Mouse (Mus musculus) testis, postnatal 14 days (tissue): ENCODE results near the gene Zfp488.

Source experiments
- DNase-seq: peaks from one replicate; pipeline ENCODE4 v3.0.0; 2021; ENCODE audit warnings: low spot score

The Zfp488 gene

GRCm38 (mm10) chr14:33978604-33979059 lies at the start of gene Zfp488:
Gene Zfp488, minus strand, starts transcription at chr14:33978764.
- DNase-seq = peak; percentile 36

DNA sequence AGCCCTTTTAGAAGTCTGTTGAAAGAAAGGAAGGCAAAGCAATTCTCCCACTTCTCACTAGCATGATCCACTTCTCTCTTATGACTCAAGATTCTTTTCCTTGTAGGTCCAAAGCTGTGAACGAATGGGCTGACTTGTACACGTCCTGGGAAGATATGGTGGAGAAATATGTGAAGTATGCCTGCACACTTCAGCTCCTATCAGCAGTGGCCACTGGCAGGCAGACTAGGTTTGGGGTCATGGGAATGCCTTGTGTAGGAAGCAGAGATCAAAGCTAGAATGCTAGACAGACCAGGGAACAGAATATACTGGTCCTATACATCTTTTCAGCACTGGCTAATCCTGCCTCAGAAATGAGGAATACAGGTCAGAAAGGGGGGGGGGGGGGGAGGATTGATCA lies 48.1 kb upstream of the Zfp488 start:
- no peak for DNase-seq

DNA sequence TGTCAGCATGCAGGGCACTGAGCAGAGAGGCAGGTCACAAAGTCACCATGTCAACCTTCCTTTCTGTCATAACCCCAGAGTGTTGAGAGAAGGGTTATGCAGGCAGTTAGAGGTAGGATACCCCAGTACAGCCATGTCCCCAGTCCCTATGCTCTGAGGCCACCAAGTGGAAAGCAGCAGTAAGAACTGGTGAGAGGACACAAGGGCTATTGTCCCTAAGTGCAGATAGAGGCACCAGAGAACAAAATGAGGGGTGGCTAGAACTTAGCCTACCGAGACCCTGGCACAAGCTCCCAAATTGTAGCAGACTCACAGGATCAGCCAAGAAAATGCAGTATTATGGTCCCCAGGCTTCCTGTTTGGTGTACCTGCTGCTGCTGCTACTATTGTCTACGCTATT lies 38.4 kb upstream of the Zfp488 start:
- no peak for DNase-seq

DNA sequence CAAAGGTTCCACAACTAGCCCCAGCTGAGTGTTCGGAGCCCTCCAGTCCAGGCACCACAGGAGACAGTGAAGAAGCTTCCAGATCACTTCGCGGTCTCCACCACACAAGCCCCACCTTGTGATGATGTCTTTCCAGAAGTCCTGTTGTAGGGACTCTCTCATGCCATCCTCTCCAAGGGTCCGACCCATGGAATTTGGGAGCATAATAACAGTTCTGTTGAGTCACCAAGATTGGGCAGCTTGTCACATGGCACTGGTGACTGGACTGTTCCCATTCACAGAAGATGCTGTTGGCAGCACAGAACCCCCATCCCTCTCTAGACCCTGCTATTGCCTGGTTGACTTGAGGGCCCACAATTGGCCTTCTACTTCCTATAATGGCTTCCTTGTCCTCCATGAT lies 37.8 kb upstream of the Zfp488 start, which contains the start of gene Gm5460:
Gene Gm5460, plus strand, starts transcription at position 378 of the 400 bp plus-strand sequence.
- DNase-seq = no peak

GRCm38 (mm10) chr14:34015063-34015462 lies 36.5 kb upstream of the Zfp488 start, which contains the start of gene Gm30083:
Gene Gm30083, minus strand, starts transcription at chr14:34015182.
- DNase-seq = no peak

DNA sequence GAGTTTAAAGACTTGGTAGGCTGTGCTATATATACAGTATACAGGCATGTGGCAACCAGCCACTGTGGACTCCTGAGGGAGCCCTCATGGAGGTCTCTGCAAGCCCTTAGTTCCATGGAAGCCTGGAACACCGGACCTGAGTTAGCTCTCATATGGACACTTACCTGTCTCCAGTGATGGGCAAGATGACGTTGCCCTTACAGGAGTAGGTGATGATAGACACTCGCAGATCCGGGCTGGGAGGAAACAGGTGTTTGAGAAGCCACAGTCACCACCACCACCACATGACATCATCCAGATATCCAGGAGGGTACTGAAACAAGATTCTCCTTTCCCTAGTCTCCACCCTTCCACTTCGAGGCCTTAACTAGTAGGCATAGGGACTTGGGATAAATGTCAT lies 23.8 kb upstream of the Zfp488 start:
- DNase-seq = no peak

GRCm38 (mm10) chr14:34001445-34001844 lies 22.9 kb upstream of the Zfp488 start:
- no peak for DNase-seq

DNA sequence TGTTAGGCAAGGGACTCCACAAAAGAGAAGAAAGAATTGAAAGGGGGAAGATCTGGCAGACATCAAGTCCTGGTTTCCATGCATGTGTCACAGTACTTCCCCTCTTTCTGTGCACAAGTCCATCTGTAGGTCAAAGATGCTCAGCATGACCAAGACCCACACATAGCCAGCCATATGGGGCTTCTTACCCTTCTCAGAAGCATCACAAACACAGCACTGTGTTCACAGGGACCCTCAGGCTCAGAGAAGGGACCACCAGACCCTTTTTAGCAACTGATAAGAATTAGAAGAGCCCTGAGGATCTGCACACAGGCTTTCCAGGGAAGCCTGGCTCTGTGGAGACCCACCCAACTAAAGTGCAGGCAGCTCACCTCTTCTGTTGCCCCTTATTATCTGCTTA lies 21.5 kb upstream of the Zfp488 start:
- DNase-seq = no peak

DNA sequence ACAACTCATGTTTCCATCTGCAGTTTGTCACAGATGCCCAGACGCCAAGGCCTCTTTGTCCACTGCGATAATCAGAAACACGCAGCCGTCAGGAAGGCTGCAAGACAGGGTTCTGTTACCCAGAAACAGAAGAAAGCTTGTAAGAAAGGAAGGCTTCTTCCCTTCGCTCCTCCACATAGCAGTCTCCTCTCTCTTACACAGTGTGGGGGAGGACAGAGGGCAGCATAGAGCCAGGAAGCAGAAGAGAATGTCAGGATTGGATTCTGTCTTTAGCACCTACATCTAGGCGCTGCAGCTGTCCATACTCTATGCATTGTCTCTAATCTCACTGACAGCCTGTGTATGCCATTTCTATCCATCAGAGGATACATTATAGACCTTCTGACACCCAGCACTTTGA lies 18.9 kb upstream of the Zfp488 start:
- DNase-seq = no peak

GRCm38 (mm10) chr14:33993521-33994289 lies 15.1 kb upstream of the Zfp488 start:
- DNase-seq = no peak

DNA sequence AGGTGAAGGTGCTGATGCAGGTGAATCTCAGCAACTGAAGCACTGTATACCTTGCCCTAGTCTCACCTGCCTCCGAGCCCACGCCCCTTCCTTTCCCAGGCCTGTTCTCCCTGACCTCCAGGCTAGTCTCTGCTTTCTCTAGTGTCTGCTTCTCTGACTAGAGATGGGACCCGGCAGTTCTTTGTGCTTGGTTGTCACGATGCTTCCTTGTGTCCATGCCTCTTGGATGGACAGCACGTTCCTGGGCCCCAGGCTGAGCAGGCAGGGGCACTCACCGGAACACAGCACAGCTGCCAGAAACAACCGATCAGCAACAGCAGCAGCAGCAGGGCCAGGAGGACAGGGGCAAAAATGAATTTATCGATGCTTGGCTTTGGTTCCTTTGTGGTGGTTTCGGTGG lies 14.5 kb upstream of the Zfp488 start:
- DNase-seq = no peak

- DNase-seq = no peak
Measured at GRCm38 (mm10) chr14:33991971-33992370, 13.4 kb upstream of the Zfp488 start.

DNA sequence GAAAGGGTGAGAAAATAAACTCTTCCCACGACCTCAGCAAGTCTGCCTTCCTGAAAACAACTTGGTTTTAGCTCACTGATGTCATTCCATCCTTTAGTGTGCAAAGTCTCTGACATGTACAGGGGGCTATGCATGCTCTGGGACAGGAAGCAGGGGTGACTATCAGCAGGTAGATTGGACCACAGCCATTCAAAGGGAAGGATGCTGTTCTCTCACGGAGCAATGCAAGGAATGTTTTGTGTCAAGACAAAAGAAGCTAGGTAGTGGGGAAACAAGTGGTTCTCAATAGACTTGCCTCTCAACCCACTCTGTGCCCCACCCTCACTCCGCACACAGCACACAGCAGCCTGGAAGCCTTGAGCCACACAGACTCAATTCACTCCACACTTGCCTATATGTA lies 10.6 kb upstream of the Zfp488 start:
- DNase-seq = no peak

GRCm38 (mm10) chr14:33977748-33978147 lies 816 bp downstream of the Zfp488 start:
- DNase-seq = no peak

DNA sequence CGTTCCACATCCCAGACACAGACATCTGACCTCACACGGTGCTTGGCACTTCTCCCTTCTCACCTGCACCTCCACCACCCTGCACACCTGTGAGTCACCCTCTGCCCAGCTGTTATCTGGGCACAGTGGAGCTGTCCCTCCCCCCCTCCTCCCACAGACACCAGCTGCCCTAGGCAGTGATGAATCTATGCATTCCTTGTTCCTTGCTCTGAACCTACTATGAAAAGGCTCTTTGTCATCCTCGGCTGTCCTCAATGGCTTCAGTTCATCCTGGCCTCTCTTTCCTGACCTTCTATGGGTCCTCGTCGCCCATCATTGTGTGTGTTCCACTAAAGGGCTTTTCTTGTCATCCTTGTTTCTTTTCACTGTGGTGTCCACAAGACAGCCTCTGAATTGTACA lies 3.8 kb downstream of the Zfp488 start:
- DNase-seq = no peak

- no peak for DNase-seq
Measured at GRCm38 (mm10) chr14:33972679-33973078, 5.9 kb downstream of the Zfp488 start.

DNA sequence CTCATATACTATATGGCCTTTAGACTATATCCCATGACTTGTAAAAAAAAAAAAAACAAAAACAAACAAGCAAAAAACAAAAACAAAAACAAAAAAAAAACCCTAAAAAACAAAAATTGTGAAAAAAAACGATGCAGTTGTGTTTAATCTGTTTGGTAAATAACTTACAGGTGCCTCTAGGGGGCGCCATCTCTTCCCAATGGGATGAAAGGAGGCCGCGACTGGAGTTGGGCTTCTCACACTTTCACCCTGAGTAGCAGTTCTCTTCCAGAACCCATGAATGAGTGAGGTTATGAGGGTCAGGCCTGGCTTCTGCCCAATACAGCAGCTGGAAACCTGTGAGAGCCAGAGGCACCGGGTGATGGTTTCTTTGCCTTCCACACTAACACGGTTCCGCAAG lies 12.9 kb downstream of the Zfp488 start:
- peak; percentile 59 for DNase-seq

- DNase-seq = peak; percentile 34
Measured at GRCm38 (mm10) chr14:33959341-33959740, 19.2 kb downstream of the Zfp488 start.

DNA sequence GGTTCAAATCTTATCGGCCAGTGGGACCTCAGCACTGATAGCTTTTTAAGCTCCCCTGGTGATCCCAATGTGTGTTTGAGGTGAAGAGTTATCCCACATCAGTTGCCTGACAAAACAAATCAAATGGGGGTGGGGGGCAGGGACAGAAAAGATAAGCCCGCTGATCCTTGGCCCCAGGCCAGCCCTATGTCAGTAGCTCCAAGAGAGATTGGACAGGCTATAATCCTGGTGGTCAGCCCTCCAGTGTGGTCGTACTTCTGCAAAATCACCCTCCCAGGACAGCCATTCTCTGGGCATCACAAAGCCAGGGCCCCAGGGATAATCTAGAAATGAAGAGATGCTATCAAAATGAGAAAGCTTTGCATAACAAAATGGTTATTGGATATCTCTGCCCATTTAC lies 19.7 kb downstream of the Zfp488 start:
- no peak for DNase-seq

- DNase-seq = no peak
Measured at GRCm38 (mm10) chr14:33958186-33958585, 20.4 kb downstream of the Zfp488 start.

DNA sequence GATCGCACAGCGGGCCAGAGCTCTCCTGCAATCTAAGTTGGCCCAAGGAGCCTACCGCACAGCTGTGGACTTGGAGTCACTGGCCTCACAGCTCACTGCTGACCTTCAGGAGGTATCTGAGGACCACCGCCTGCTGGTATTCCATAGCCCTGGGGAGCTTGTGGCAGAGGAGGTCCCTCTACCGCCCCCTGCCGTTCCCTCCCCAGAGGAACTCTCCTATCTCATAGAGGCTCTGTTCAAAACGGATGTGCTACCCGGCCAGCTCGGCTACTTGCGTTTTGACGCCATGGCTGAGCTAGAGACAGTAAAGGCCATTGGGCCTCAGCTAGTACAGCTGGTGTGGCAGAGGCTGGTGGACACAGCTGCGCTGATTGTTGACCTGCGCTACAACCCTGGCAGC lies 22.5 kb downstream of the Zfp488 start:
- DNase-seq = peak; percentile 49

DNA sequence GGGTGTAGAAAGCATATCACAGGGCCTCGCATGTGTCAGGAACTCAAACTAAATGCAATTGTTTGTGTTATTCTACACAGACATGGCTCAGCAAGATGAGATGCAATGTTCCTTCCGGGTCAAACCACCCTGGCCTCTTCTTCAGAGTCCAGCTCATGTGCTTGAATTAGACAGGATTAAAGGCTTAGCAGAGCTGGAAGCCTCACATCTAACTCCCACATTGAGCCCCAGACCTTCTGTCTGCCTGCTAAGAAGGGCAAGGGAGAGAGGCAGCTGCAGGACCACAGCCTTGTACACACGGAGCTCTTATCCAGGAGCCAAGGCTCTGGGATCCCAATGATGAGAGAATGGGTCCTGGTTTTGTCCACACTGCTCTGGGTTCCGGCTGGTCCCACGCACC lies 24.8 kb downstream of the Zfp488 start, which contains the start of gene Rbp3:
Gene Rbp3, plus strand, starts transcription at position 243 of the 400 bp plus-strand sequence.
- DNase-seq = no peak

DNA sequence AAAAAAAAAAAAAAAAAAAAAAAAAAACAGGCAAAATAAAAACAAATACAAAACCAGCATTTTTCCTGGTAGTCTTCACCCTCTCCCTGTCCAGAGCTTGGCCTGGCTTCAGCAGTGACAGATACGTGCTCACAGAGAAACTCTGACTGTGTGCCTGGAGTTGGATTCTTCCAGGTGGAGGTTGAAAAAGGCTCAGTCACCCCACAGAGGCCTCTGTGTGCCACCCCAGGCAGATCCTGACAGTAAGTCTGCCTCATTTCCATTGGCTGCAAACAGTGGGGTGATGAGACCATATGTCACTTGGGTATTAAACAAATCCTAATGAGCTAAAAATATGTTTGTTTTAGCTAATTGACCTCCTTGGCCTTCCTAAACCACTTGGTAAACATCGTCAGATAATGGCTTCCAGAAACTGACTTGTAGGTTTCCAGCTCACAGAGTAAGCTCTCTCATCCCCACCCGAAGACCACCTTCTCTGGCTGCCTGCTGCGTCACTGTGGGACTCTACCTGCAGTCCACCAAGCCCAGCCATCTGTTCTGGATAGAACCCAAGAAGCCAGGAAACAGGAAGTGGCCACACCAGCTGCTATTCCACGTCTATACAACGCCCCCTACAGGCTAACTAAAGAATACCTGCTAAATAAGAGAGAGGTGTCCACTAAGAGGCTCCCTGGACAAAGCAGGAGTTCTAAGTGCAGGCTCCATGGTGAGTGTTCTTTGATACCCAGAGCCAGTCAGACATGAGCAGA lies 26.2 kb downstream of the Zfp488 start:
- no peak for DNase-seq
